Mouse (Mus musculus) brown adipose tissue, adult 24 weeks (tissue): Measurements from ENCODE around the gene Gramd4. TPM values are rescaled to one million over a fixed set of nuclear protein-coding genes. Genes with fewer than 3 reads are reported as not detected.

Experiments used
- H3K27ac ChIP-seq: fragments of 200-500 bp; replicated peaks from 2 replicates; pipeline ENCODE4 v1.5.1; 2012; ENCODE audit warnings: low read depth, mild to moderate bottlenecking, low read length
- H3K4me1 ChIP-seq: fragments of 200-500 bp; 2 replicates; pipeline ENCODE4 v1.6.1; 2012; ENCODE audit warnings: low read length, mixed read lengths; ENCODE audit not compliant: control insufficient read depth, insufficient read depth, insufficient read length
- H3K4me3 ChIP-seq: fragments of 200-500 bp; 2 replicates; pipeline ENCODE4 v1.5.1; 2012; ENCODE audit warnings: low read depth, mild to moderate bottlenecking, low read length, moderate library complexity; ENCODE audit not compliant: insufficient read depth
- polyA plus RNA-seq: library from polyadenylated mRNA; stranded (reverse); fragments of >200 nt; gene quantifications from 2 replicates; pipeline ENCODE4 v1.2.4, GENCODE M21; 2012; ENCODE audit not compliant: missing spikeins, insufficient read depth, insufficient read length

Gene Gramd4
- polyA plus RNA-seq, 1 experiment = 13.5 TPM

GRCm38 (mm10) chr15:86058931-86059834 lies 1.7 kb downstream of the Gramd4 start:
- Histone ChIP-seq H3K27ac (peak overlapping the region; percentile 67), H3K4me3 (peak overlapping the region; percentile 93), H3K4me1 (peaks cover 25% of the 10 kb centered on the region)

GRCm38 (mm10) chr15:86059835-86060380 lies 2.4 kb downstream of the Gramd4 start:
- peaks cover 25% of the 10 kb centered on the region for H3K4me1 ChIP-seq
- H3K4me3 ChIP-seq = peak overlapping the region; percentile 93
- H3K27ac ChIP-seq = 0 out of 2 replicates have a peak overlapping the region, but pooled peaks have one; percentile 67

- H3K4me3 ChIP-seq = 0 out of 2 replicates have a peak overlapping the region, but pooled peaks have one; percentile 0
- H3K4me1 ChIP-seq = peaks cover 25% of the 10 kb centered on the region
- no peak overlapping the region for H3K27ac ChIP-seq
These were observed 3.1 kb downstream of the Gramd4 start for GRCm38 (mm10) chr15:86060581-86060980.

GRCm38 (mm10) chr15:86061221-86061620 lies 3.7 kb downstream of the Gramd4 start:
- Histone ChIP-seq H3K4me1 (peaks cover 25% of the 10 kb centered on the region), H3K27ac (no peak overlapping the region), H3K4me3 (no peak overlapping the region)

GRCm38 (mm10) chr15:86061848-86062481 lies 4.5 kb downstream of the Gramd4 start:
- Histone ChIP-seq H3K4me3 (no peak overlapping the region), H3K4me1 (peaks cover 29% of the 10 kb centered on the region), H3K27ac (no peak overlapping the region)

GRCm38 (mm10) chr15:86064191-86064849 lies 6.8 kb downstream of the Gramd4 start:
- Histone ChIP-seq H3K4me1 (peaks cover 40% of the 10 kb centered on the region), H3K27ac (no peak overlapping the region), H3K4me3 (no peak overlapping the region)

GRCm38 (mm10) chr15:86064850-86065229 lies 7.3 kb downstream of the Gramd4 start:
- Histone ChIP-seq H3K27ac (no peak overlapping the region), H3K4me1 (peaks cover 44% of the 10 kb centered on the region)

GRCm38 (mm10) chr15:86065367-86065766 lies 7.9 kb downstream of the Gramd4 start:
- Histone ChIP-seq H3K27ac (no peak overlapping the region), H3K4me3 (no peak overlapping the region), H3K4me1 (peaks cover 41% of the 10 kb centered on the region)

More at GRCm38 (mm10) chr15:86064850-86065229, 7.3 kb downstream of the Gramd4 start:
- H3K4me3 ChIP-seq = no peak overlapping the region

GRCm38 (mm10) chr15:86066836-86067580 lies 9.5 kb downstream of the Gramd4 start:
- Histone ChIP-seq H3K27ac (no peak overlapping the region), H3K4me1 (peaks cover 29% of the 10 kb centered on the region), H3K4me3 (no peak overlapping the region)

- no peak overlapping the region for H3K4me3 ChIP-seq
- H3K4me1 ChIP-seq = peaks cover 29% of the 10 kb centered on the region
- no peak overlapping the region for H3K27ac ChIP-seq
These were observed 10.1 kb downstream of the Gramd4 start for GRCm38 (mm10) chr15:86067581-86067910.

- H3K27ac ChIP-seq = no peak overlapping the region
- peaks cover 29% of the 10 kb centered on the region for H3K4me1 ChIP-seq
- H3K4me3 ChIP-seq = no peak overlapping the region
These were observed 10.5 kb downstream of the Gramd4 start for GRCm38 (mm10) chr15:86067941-86068495.

- no peak overlapping the region for H3K4me3 ChIP-seq
- peaks cover 29% of the 10 kb centered on the region for H3K4me1 ChIP-seq
These were observed 11.7 kb downstream of the Gramd4 start for GRCm38 (mm10) chr15:86069011-86069791.

GRCm38 (mm10) chr15:86070368-86070767 lies 12.9 kb downstream of the Gramd4 start:
- H3K27ac ChIP-seq = no peak overlapping the region
- peaks cover 29% of the 10 kb centered on the region for H3K4me1 ChIP-seq
- no peak overlapping the region for H3K4me3 ChIP-seq

More at GRCm38 (mm10) chr15:86069011-86069791, 11.7 kb downstream of the Gramd4 start:
- no peak overlapping the region for H3K27ac ChIP-seq

GRCm38 (mm10) chr15:86071166-86071565 lies 13.7 kb downstream of the Gramd4 start:
- Histone ChIP-seq H3K27ac (no peak overlapping the region), H3K4me3 (no peak overlapping the region), H3K4me1 (peaks cover 35% of the 10 kb centered on the region)
